ENCODE assay signal across 17 mouse cellular contexts in genomic region chr11:105901501-105901900, GRCm38 (mm10). TPM values are rescaled to one million over a fixed set of nuclear protein-coding genes. Genes with fewer than 3 reads are reported as not detected.
A peak's percentile ranks its signal among the peaks of the same experiment; 100 is the strongest.
DNase-seq lines count a peak whose midpoint lies in the region; ATAC-seq and TF ChIP-seq lines count a peak whose summit lies in the region.
"Had no signal": no experiment of that assay in that cellular context is flagged by ENCODE, and none has a peak within 500 bp of the region (broad histone marks: within the 10 kb centered on the region; RNA-seq: fewer than 3 reads in every experiment).

No protein-coding gene starts in this region.

- peaks cover 13% of the 10 kb centered on the region for H3K4me1 ChIP-seq in lung, adult 2 months (ENCODE audit: control insufficient read depth, insufficient read depth, low read length)
- H3K4me1 ChIP-seq: hindbrain, embryonic 15.5 days had no signal

- no peak for ATAC-seq in CD4-positive, CD25-positive, alpha-beta regulatory T cell, adult 4 months
- ATAC-seq in megakaryocyte, adult 5-6 weeks (ENCODE audit: poor library complexity, severe bottlenecking), result peak; percentile 60
- ATAC-seq: forebrain, postnatal 0 days had no signal

- WGBS in lung, adult 2 months, result 26% methylated on average over 2 of the region's 2 CpGs

- no peak for TF ChIP-seq CTCF in lung, adult 2 months (IDR thresholded peaks at IDR 0.05; ENCODE audit: insufficient read depth, low read length)

- TF ChIP-seq POLR2A in lung, adult 2 months (IDR thresholded peaks at IDR 0.05; ENCODE audit: borderline replicate concordance, extremely low read depth, low read depth, low read length), result no peak

- H3K4me3 ChIP-seq in lung, adult 2 months (replicated peaks; ENCODE audit: extremely low read depth, low read depth, low read length), result no peak overlapping the region
- H3K4me3 ChIP-seq: gastrocnemius, adult 2 months; hindbrain, embryonic 15.5 days had no signal

- DNase-seq in CD4-positive, CD25-positive, alpha-beta regulatory T cell, adult 2 months (ENCODE audit: low read depth, low spot score), result peak; percentile 5
- peak; percentile 15 for DNase-seq in lung, postnatal 10 days
- no peak for DNase-seq in lung, adult 2 months
- no peak for DNase-seq in gastrocnemius, postnatal 25 days
- DNase-seq in left cerebral cortex, adult 8-10 months (ENCODE audit: low spot score in 2 of 2), result no peak
- DNase-seq in right cerebral cortex, adult 18-20 months, result no peak
- DNase-seq: adrenal gland, postnatal 25 days; cerebellum, postnatal 14 days; forebrain, postnatal 0 days; gastrocnemius, adult 2 months; kidney, adult 18-20 months; kidney, postnatal 36 days; right cerebral cortex, postnatal 4 days; thymus, adult 2 months had no signal

RNA-seq across cellular contexts. Expression of gene Cyb561, which starts 51.6 kb away (rescaled TPM):
- 1 to 10 TPM in 1 of 2 experiments, under 1 TPM in 1; 0.48 to 1.7 TPM for polyA plus RNA-seq in CD4-positive, CD25-positive, alpha-beta regulatory T cell, adult 4 months (2017; shearing (Covaris generic))
- 102 and 105 TPM in 2 replicates for polyA plus RNA-seq in lung, adult 2 months (2012; rRNA removed)
- 0.30 TPM in 1 of 2 replicates, not detected in the other for total RNA-seq in megakaryocyte, adult 5-6 weeks (2015)
- 0.37 TPM in 1 of 2 replicates, not detected in the other for total RNA-seq in megakaryocyte, adult 5-6 weeks (2017)
- total RNA-seq in gastrocnemius, postnatal 25 days (2021), result 1 to 10 TPM; 4.2 to 6.6 TPM
- total RNA-seq in left cerebral cortex, adult 8-10 months (2022), result 10 to 100 TPM; 86.6 to 90.7 (median 89.1) TPM

Comparison
In these comparisons a context has a peak if more than half of its experiments do, and no peak if none do; other contexts are left out.
1. DNase-seq: peak in CD4-positive, CD25-positive, alpha-beta regulatory T cell, adult 2 months (single experiment) and lung, postnatal 10 days (single experiment); none in lung, adult 2 months (single experiment), gastrocnemius, postnatal 25 days (single experiment), left cerebral cortex, adult 8-10 months (0 of 2) and right cerebral cortex, adult 18-20 months (single experiment).
2. RNA of gene Cyb561, which starts 51.6 kb away (total RNA-seq): 86.6 to 90.7 TPM in left cerebral cortex, adult 8-10 months; 4.2 to 6.6 TPM in gastrocnemius, postnatal 25 days and 0.30 to 0.37 TPM in megakaryocyte, adult 5-6 weeks; every median in the first group is over 10 times any median in the second.